Mouse (Mus musculus): ENCODE measurements around the gene Prune1. TPM values are rescaled to one million over a fixed set of nuclear protein-coding genes. Genes with fewer than 3 reads are reported as not detected.
A peak's percentile ranks its signal among the peaks of the same experiment; 100 is the strongest.

Gene Prune1
- polyA plus RNA-seq, 1 experiment: 24.8 TPM

- Histone ChIP-seq H3K27ac (ENCODE audit: insufficient read depth, low read length) (peak overlapping the region; percentile 92), H3K4me1 (ENCODE audit: control insufficient read depth, insufficient read depth, low read length) (peaks cover 3% of the 10 kb centered on the region), H3K4me3 (ENCODE audit: insufficient read depth, low read length) (peak overlapping the region; percentile 44)
- TF ChIP-seq POLR2A (IDR thresholded peaks at IDR 0.05; ENCODE audit: extremely low read depth, insufficient read depth, low read length) (no peak), CTCF (IDR thresholded peaks at IDR 0.05; ENCODE audit: extremely low read depth, insufficient read depth, low read length) (no peak)
Measured at GRCm38 (mm10) chr3:95283589-95283941, 1.7 kb upstream of the Prune1 start.

DNA sequence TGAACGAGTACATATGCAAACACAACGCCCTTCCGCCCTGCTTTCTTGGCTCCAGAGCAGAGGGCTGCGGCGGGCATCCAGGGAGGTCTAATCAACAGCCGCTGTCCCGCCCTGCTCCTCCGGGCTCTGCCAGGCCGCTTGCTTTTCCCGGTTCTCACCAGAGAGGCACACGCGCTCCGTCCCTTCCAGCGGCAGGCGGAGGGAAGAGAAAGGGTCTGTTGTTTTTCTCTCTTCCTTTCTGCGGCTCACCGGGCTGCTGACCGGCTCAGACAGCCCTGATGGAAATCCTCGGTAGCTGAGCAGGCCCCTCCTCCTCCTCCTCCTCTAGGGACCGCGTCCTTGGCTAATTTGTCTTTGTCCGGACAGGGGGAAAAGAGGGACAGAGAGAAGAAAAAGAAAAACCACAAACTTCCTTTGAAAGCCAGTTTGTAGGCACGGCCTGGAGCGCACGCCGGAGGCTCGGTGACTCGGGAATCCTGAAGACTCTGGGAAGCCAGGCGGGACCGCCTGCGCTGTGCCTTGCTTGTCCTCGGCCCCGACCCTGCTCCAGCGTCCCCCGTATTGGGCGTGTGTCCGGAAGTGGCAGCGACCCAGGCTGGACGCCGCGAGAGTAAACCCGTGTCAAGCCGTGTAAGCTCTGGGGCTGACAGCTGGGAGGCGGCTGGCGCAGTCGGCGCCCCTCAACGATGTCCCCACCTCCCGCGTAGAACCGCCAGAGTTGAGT, 1.2 kb upstream of the Prune1 start:
- Histone ChIP-seq H3K27ac (ENCODE audit: insufficient read depth, low read length) (peak overlapping the region; percentile 92), H3K4me3 (ENCODE audit: insufficient read depth, low read length) (peak overlapping the region; percentile 44), H3K4me1 (ENCODE audit: control insufficient read depth, insufficient read depth, low read length) (peaks cover 3% of the 10 kb centered on the region)
- TF ChIP-seq CTCF (IDR thresholded peaks at IDR 0.05; ENCODE audit: extremely low read depth, insufficient read depth, low read length): peak; percentile 23; the same call in 1 of the 2 replicates
- peak; percentile 65; the same call in 1 of the 2 replicates for TF ChIP-seq POLR2A (IDR thresholded peaks at IDR 0.05; ENCODE audit: extremely low read depth, insufficient read depth, low read length)

DNA sequence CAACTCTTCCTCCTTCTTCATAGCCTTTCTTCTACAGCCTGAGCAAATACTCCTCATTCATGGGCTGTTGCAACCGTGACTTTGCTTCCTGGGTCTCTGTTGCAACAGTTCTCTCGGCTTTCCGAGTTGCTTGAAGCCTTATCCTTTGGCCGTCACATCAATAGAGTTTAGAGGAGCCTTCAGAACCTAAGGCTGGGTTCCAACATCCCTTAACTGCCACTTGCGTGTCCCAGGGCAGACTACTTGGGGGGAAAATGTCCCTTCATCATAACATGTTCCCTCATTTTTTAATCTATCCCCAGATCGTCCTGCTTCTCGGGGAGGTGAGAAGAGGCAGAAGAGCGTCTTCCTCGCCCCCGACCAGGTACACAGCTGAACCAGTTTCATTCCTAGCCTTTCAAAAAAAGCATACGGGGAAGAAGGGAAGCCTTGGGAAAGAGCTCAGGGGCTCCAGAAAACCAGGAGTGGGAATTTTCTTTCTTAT, 547 bp upstream of the Prune1 start:
- H3K27ac ChIP-seq (ENCODE audit: insufficient read depth, low read length): peak overlapping the region; percentile 92
- peak overlapping the region; percentile 44 for H3K4me3 ChIP-seq (ENCODE audit: insufficient read depth, low read length)
- peaks cover 3% of the 10 kb centered on the region for H3K4me1 ChIP-seq (ENCODE audit: control insufficient read depth, insufficient read depth, low read length)
- TF ChIP-seq CTCF (IDR thresholded peaks at IDR 0.05; ENCODE audit: extremely low read depth, insufficient read depth, low read length): no peak
- no peak for TF ChIP-seq POLR2A (IDR thresholded peaks at IDR 0.05; ENCODE audit: extremely low read depth, insufficient read depth, low read length)

- H3K4me3 ChIP-seq (ENCODE audit: insufficient read depth, low read length): peak overlapping the region; percentile 80
Measured at GRCm38 (mm10) chr3:95280747-95281146, 1.1 kb downstream of the Prune1 start.

GRCm38 (mm10) chr3:95277149-95277551, 4.7 kb downstream of the Prune1 start:
- peaks cover 2% of the 10 kb centered on the region; the same call in 1 of the 2 replicates for H3K4me1 ChIP-seq (ENCODE audit: control insufficient read depth, insufficient read depth, low read length)
- TF ChIP-seq CTCF (IDR thresholded peaks at IDR 0.05; ENCODE audit: extremely low read depth, insufficient read depth, low read length): no peak
- no peak overlapping the region for H3K4me3 ChIP-seq (ENCODE audit: insufficient read depth, low read length)
- H3K27ac ChIP-seq (ENCODE audit: insufficient read depth, low read length): no peak overlapping the region

More at GRCm38 (mm10) chr3:95280747-95281146, 1.1 kb downstream of the Prune1 start:
- H3K27ac ChIP-seq (ENCODE audit: insufficient read depth, low read length): peak overlapping the region; percentile 70
- TF ChIP-seq POLR2A (IDR thresholded peaks at IDR 0.05; ENCODE audit: extremely low read depth, insufficient read depth, low read length) (no peak), CTCF (IDR thresholded peaks at IDR 0.05; ENCODE audit: extremely low read depth, insufficient read depth, low read length) (no peak)
- H3K4me1 ChIP-seq (ENCODE audit: control insufficient read depth, insufficient read depth, low read length): peaks cover 4% of the 10 kb centered on the region

DNA sequence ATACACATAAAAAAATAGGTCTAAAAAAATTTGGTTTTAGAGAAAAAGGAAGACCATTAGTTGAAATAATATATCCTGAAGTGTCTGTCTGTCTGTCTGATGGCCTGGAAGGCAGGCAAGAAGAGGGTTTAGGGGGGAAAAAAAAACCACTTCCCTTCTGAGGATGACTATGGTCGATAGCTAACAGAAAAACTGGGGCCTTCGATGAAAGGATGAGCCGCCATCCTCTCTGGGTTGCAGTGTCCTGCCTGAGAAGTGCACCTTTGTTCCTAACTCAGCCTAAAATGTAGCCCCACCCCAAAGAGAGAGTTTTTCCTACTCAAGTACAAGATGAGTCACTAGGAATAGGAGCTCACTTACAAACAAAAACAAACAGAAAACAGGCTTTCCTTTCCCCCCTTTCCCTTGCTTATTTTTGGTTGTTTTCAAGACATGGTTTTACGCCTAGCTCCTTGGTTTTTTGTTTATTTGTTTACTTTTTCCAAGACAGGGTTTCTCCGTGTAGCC, 5.4 kb downstream of the Prune1 start:
- H3K27ac ChIP-seq (ENCODE audit: insufficient read depth, low read length): no peak overlapping the region
- no peak for TF ChIP-seq CTCF (IDR thresholded peaks at IDR 0.05; ENCODE audit: extremely low read depth, insufficient read depth, low read length)
- no peak for TF ChIP-seq POLR2A (IDR thresholded peaks at IDR 0.05; ENCODE audit: extremely low read depth, insufficient read depth, low read length)

DNA sequence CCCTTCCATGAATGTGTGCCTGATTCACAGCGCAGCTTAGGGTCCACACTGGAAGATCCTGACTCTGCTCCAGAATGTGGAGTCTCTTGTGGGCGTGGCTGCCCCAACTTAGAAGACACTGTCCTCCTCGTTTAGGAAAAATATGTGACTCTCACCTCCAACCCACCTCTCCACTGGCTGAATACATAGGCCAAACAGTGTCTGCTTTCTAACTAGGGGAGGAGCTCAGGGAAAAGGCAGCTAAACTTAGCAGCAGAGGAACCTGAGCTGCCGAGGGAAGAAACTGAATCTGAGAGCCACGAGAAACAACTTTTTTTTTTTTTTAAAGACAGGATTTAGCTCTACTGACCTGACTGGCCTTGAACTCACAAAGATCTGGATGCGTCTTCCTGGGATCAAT, 6.7 kb downstream of the Prune1 start:
- TF ChIP-seq CTCF (IDR thresholded peaks at IDR 0.05; ENCODE audit: extremely low read depth, insufficient read depth, low read length) (no peak), POLR2A (IDR thresholded peaks at IDR 0.05; ENCODE audit: extremely low read depth, insufficient read depth, low read length) (no peak)
- H3K27ac ChIP-seq (ENCODE audit: insufficient read depth, low read length): no peak overlapping the region
- peaks cover 2% of the 10 kb centered on the region; the same call in 1 of the 2 replicates for H3K4me1 ChIP-seq (ENCODE audit: control insufficient read depth, insufficient read depth, low read length)
- H3K4me3 ChIP-seq (ENCODE audit: insufficient read depth, low read length): no peak overlapping the region

More for the DNA sequence above, 5.4 kb downstream of the Prune1 start:
- H3K4me1 ChIP-seq (ENCODE audit: control insufficient read depth, insufficient read depth, low read length): peaks cover 2% of the 10 kb centered on the region; the same call in 1 of the 2 replicates
- no peak overlapping the region for H3K4me3 ChIP-seq (ENCODE audit: insufficient read depth, low read length)

DNA sequence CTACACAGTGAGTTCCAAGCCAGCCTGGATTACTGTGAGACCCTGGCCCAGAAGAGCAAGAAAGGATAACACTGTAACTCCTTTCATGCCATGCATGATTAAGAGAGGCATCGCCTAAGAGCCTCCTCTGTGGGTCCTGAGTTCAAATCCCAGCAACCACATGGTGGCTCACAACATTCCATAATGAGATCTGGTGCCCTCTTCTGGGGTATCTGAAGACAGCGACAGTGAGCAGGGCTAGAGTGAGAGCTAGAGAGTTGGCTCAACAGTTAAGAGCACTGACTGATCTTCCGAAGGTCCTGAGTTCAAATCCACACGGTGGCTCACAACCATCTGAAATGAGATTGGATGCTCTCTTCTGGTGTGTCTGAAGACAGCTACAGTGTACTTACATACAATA, 7.4 kb downstream of the Prune1 start:
- TF ChIP-seq CTCF (IDR thresholded peaks at IDR 0.05; ENCODE audit: extremely low read depth, insufficient read depth, low read length): no peak
- TF ChIP-seq POLR2A (IDR thresholded peaks at IDR 0.05; ENCODE audit: extremely low read depth, insufficient read depth, low read length): no peak
- Histone ChIP-seq H3K4me1 (ENCODE audit: control insufficient read depth, insufficient read depth, low read length) (peaks cover 2% of the 10 kb centered on the region; the same call in 1 of the 2 replicates), H3K27ac (ENCODE audit: insufficient read depth, low read length) (no peak overlapping the region), H3K4me3 (ENCODE audit: insufficient read depth, low read length) (no peak overlapping the region)

- Histone ChIP-seq H3K4me3 (ENCODE audit: insufficient read depth, low read length) (no peak overlapping the region), H3K27ac (ENCODE audit: insufficient read depth, low read length) (no peak overlapping the region), H3K4me1 (ENCODE audit: control insufficient read depth, insufficient read depth, low read length) (peaks cover 2% of the 10 kb centered on the region; the same call in 1 of the 2 replicates)
- TF ChIP-seq POLR2A (IDR thresholded peaks at IDR 0.05; ENCODE audit: extremely low read depth, insufficient read depth, low read length): no peak
- no peak for TF ChIP-seq CTCF (IDR thresholded peaks at IDR 0.05; ENCODE audit: extremely low read depth, insufficient read depth, low read length)
Measured at GRCm38 (mm10) chr3:95273471-95273870, 8.4 kb downstream of the Prune1 start.

Data from cortical plate, adult 2 months (tissue).